Mouse (Mus musculus): ENCODE results near the gene Sec1.

DNA sequence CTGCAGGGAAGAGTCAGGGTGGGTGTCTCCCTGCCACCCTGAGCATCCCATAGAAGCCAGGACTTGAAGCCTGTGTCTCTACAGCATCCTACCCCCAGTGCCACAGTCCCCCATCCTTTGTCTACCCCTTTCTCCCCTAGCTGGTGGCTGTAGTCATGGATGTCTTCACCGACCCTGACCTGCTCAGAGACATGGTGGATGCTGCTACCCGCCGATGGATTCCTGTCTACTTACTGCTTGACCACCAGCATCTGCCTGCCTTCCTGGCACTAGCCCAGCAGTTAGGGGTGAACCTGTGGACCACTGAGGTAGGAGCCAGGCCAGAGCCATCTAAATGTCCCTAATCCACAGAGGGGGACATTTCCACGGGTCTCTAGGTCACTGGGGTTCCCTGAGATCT, 29.1 kb upstream of the Sec1 start:
- no peak for TF ChIP-seq CTCF (IDR thresholded peaks at IDR 0.05; ENCODE audit: low read depth)
- TF ChIP-seq EP300 (IDR thresholded peaks at IDR 0.05; ENCODE audit: low read depth), result no peak
